Mouse (Mus musculus) liver, embryonic 14.5 days (tissue): ENCODE results near the gene Nol11.

Experiments used
- CTCF ChIP-seq: IDR thresholded peaks from 2 replicates; pipeline ENCODE4 v1.5.1; 2016; ENCODE audit warnings: antibody characterized with exemption, low read depth, control low read depth
- EP300 ChIP-seq: IDR thresholded peaks from 2 replicates; pipeline ENCODE4 v1.6.1; 2016; ENCODE audit warnings: antibody characterized with exemption, low read depth

DNA sequence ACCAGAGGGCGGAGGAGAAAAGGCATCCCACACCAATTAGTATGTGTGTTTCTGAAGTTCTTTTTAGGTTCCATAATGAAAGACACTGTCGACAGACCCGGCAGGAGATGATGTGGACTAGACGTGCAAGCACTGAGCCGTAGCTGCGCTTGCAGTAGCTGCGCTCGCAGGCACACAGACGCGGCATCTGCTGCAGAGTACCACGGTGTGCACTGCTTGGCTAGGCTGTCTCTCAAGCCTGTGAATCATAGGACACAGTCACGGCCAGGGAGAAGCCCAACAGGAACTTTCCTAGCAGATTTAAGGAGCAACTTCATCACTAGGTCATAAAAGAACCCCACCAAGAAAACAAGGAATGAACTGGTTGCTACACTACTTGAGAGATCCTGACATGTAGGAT is 71.4 kb downstream of the Nol11 start:
- TF ChIP-seq CTCF (no peak), EP300 (no peak)
